Mouse (Mus musculus) heart, embryonic 12.5 days (tissue): ENCODE results near the gene Tox2. TPM values are rescaled to one million over a fixed set of nuclear protein-coding genes. Genes with fewer than 3 reads are reported as not detected.

ENCODE experiments used
- ATAC-seq: fragments of 200-750 bp; cut with Nextera tagmentation; 2 replicates; pipeline ENCODE4 v1.8.0; 2017; ENCODE audit warnings: moderate TSS enrichment, moderate library complexity; ENCODE audit not compliant: insufficient number of reproducible peaks, low FRiP score
- H3K27ac ChIP-seq: fragments of 300-500 bp; sonication (generic); 2 replicates; pipeline ENCODE4 v1.5.1; 2016; ENCODE audit warnings: mild to moderate bottlenecking, moderate library complexity; ENCODE audit not compliant: poor library complexity, severe bottlenecking
- H3K27me3 ChIP-seq: fragments of 300-500 bp; sonication (generic); replicated peaks from 2 replicates; pipeline ENCODE4 v1.6.1; 2016; ENCODE audit warnings: mild to moderate bottlenecking, moderate library complexity
- H3K36me3 ChIP-seq: fragments of 300-500 bp; sonication (generic); 2 replicates; pipeline ENCODE4 v1.6.1; 2016; ENCODE audit warnings: mild to moderate bottlenecking, moderate library complexity
- H3K4me1 ChIP-seq: fragments of 300-500 bp; sonication (generic); replicated peaks from 2 replicates; pipeline ENCODE4 v1.6.1; 2016; ENCODE audit warnings: mild to moderate bottlenecking
- H3K4me2 ChIP-seq: fragments of 300-500 bp; sonication (generic); 2 replicates; pipeline ENCODE4 v1.6.1; 2016; ENCODE audit warnings: mild to moderate bottlenecking, moderate library complexity
- H3K4me3 ChIP-seq: fragments of 300-500 bp; sonication (generic); 2 replicates; pipeline ENCODE4 v1.5.1; 2016; ENCODE audit warnings: mild to moderate bottlenecking
- H3K9ac ChIP-seq: fragments of 300-500 bp; sonication (generic); 2 replicates; pipeline ENCODE4 v1.6.1; 2016; ENCODE audit warnings: mild to moderate bottlenecking, moderate library complexity
- H3K9me3 ChIP-seq: fragments of 300-500 bp; sonication (generic); replicated peaks from 2 replicates; pipeline ENCODE4 v1.6.1; 2016; ENCODE audit warnings: mild to moderate bottlenecking, moderate library complexity
- WGBS: fragments of 180-500 bp; shearing (Covaris S2); methylation state at CpG from one replicate; pipeline ENCODE4 v1.1.7; 2016; 5-methylcytosine and 5-hydroxymethylcytosine counted together
- polyA plus RNA-seq: library from polyadenylated mRNA; unstranded; fragments of >200 nt; fragmentation: Nextera tagmentation; extraction: Ambion mirVana; gene quantifications from 2 replicates; pipeline ENCODE4 v1.2.1, GENCODE M21; 2016

Gene Tox2
- polyA plus RNA-seq, 1 experiment from 2014 or later: 2.4 TPM

GRCm38 (mm10) chr2:163231781-163232534 lies 29.0 kb downstream of the Tox2 start:
- no peaks in the 10 kb centered on the region for H3K4me1 ChIP-seq
- H3K4me3 ChIP-seq: no peak overlapping the region
- no peaks in the 10 kb centered on the region for H3K36me3 ChIP-seq
- no peak overlapping the region for H3K9ac ChIP-seq
- H3K9me3 ChIP-seq: no peaks in the 10 kb centered on the region
- 76% methylated on average over 13 of the region's 13 CpGs for WGBS
- H3K27ac ChIP-seq: no peak overlapping the region
- H3K4me2 ChIP-seq: no peak overlapping the region
- H3K27me3 ChIP-seq: peaks cover 9% of the 10 kb centered on the region; the same call in 1 of the 2 replicates
- ATAC-seq: no peak

GRCm38 (mm10) chr2:163233666-163234065 lies 30.7 kb downstream of the Tox2 start:
- H3K4me3 ChIP-seq: no peak overlapping the region
- H3K27me3 ChIP-seq: peaks cover 6% of the 10 kb centered on the region; the same call in 1 of the 2 replicates
- H3K27ac ChIP-seq: no peak overlapping the region
- no peak overlapping the region for H3K9ac ChIP-seq
- WGBS: 61% methylated on average over 9 of the region's 9 CpGs
- H3K4me2 ChIP-seq: no peak overlapping the region
- no peaks in the 10 kb centered on the region for H3K4me1 ChIP-seq
- ATAC-seq: no peak
- no peaks in the 10 kb centered on the region for H3K36me3 ChIP-seq
- H3K9me3 ChIP-seq: no peaks in the 10 kb centered on the region

DNA sequence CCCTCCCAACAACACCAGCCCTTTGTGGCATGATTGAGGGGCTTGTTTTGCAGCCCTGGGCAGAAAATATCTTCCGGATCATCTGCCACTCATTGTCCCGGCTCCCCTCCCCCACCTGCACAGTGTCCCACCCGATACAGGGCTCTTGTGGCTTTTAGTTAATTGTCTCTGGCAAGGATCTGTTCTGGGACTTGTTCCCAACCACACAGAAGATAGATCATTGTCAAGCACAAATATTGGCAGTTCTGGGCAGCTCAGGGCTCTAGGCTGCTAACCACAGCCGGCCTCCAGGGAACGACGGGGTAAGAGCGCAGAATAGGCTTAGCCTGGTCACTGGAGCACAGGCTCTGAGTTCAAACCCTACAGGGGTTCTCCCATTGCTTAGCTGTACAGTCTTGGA lies 33.1 kb downstream of the Tox2 start:
- peaks cover 6% of the 10 kb centered on the region; the same call in 1 of the 2 replicates for H3K27me3 ChIP-seq
- no peak overlapping the region for H3K4me2 ChIP-seq
- H3K4me1 ChIP-seq: 0 out of 2 replicates have a peak, but pooled peaks cover 11% of the 10 kb centered on the region
- no peak overlapping the region for H3K27ac ChIP-seq
- H3K36me3 ChIP-seq: no peaks in the 10 kb centered on the region
- no peak for ATAC-seq
- no peak overlapping the region for H3K4me3 ChIP-seq
- H3K9me3 ChIP-seq: no peaks in the 10 kb centered on the region
- no peak overlapping the region for H3K9ac ChIP-seq
- WGBS: 63% methylated on average over 7 of the region's 7 CpGs

DNA sequence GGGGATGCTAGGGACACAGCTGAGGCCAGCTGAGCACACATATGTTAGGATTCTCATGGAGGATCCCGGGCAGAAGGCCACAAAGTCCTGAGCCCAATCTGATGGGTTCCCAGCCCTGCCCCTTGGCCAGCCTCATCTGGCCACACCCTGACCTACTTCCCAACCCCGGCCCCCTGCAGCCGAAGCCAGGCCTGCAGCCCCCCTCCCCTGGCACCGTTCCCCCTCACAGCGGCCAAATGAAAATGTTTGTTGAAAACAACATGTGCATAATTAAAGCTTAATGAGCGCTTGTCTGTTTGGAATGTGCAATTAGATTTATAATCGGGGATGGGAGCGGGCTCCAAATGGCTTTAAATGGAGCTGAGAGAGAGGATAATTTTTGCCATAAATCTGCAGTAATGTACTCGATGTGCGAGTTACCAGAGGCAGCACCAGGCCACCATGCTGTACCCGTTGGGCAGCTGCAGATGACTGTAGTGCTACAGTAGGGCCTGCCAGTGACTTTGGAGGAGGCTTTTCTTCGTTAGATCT lies 35.1 kb downstream of the Tox2 start:
- H3K9me3 ChIP-seq: no peaks in the 10 kb centered on the region
- H3K4me1 ChIP-seq: 0 out of 2 replicates have a peak, but pooled peaks cover 11% of the 10 kb centered on the region
- H3K4me3 ChIP-seq: no peak overlapping the region
- 80% methylated on average over 12 of the region's 12 CpGs for whole genome bisulfite sequencing
- H3K27me3 ChIP-seq: peaks cover 6% of the 10 kb centered on the region; the same call in 1 of the 2 replicates
- H3K4me2 ChIP-seq: no peak overlapping the region
- H3K36me3 ChIP-seq: no peaks in the 10 kb centered on the region
- no peak for ATAC-seq
- H3K27ac ChIP-seq: no peak overlapping the region
- no peak overlapping the region for H3K9ac ChIP-seq

DNA sequence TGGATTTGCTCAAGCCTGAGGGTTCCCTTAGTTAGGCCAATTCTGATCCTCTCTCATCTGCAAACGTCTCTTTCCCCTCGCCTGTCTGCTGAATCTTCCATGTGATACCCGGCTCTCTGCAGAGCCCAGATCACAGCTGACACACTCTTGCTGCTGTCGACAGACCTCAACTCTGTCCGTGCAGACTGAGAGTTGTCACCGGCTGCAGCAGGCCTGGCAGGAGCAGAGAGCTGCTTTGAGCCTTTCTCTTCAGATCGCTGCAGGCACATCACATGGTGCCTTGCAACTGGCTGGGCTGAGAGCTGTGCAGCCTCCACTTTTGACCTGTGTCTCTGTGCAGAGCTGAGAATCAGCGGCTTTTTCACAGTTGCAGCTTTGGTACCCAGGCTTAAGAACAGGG lies 37.0 kb downstream of the Tox2 start:
- Histone ChIP-seq H3K27ac (no peak overlapping the region), H3K9ac (no peak overlapping the region), H3K4me3 (no peak overlapping the region), H3K9me3 (no peaks in the 10 kb centered on the region), H3K4me1 (0 out of 2 replicates have a peak, but pooled peaks cover 11% of the 10 kb centered on the region), H3K27me3 (0 out of 2 replicates have a peak, but pooled peaks cover 3% of the 10 kb centered on the region), H3K36me3 (no peaks in the 10 kb centered on the region), H3K4me2 (no peak overlapping the region)
- no peak for ATAC-seq
- 26% methylated on average over 8 of the region's 8 CpGs for WGBS

DNA sequence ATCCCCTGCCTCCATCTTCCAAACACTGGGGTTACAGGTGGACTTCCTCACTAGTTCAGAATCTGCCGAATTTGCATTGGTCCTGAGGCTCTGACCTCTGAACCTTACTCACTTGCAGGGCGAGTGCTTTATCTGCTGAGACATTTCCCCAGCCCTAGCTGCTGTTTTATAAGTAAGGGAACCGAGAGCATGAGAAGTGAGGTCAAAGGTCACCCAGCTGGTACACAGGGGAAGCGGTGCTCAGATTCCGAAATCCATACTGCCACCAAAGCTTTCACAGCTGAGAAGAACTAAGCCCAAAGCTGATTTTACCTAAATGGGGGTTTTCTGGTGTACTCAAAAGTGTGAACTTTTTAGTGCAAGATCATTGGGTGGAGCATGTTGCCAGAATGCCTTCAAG lies 38.9 kb downstream of the Tox2 start:
- 0 out of 2 replicates have a peak, but pooled peaks cover 11% of the 10 kb centered on the region for H3K4me1 ChIP-seq
- ATAC-seq: no peak
- H3K9ac ChIP-seq: no peak overlapping the region
- H3K4me3 ChIP-seq: no peak overlapping the region
- peaks cover 3% of the 10 kb centered on the region; the same call in 1 of the 2 replicates for H3K27me3 ChIP-seq
- 40% methylated on average over 5 of the region's 5 CpGs for WGBS
- no peak overlapping the region for H3K4me2 ChIP-seq
- H3K36me3 ChIP-seq: no peaks in the 10 kb centered on the region
- no peaks in the 10 kb centered on the region for H3K9me3 ChIP-seq
- no peak overlapping the region for H3K27ac ChIP-seq

DNA sequence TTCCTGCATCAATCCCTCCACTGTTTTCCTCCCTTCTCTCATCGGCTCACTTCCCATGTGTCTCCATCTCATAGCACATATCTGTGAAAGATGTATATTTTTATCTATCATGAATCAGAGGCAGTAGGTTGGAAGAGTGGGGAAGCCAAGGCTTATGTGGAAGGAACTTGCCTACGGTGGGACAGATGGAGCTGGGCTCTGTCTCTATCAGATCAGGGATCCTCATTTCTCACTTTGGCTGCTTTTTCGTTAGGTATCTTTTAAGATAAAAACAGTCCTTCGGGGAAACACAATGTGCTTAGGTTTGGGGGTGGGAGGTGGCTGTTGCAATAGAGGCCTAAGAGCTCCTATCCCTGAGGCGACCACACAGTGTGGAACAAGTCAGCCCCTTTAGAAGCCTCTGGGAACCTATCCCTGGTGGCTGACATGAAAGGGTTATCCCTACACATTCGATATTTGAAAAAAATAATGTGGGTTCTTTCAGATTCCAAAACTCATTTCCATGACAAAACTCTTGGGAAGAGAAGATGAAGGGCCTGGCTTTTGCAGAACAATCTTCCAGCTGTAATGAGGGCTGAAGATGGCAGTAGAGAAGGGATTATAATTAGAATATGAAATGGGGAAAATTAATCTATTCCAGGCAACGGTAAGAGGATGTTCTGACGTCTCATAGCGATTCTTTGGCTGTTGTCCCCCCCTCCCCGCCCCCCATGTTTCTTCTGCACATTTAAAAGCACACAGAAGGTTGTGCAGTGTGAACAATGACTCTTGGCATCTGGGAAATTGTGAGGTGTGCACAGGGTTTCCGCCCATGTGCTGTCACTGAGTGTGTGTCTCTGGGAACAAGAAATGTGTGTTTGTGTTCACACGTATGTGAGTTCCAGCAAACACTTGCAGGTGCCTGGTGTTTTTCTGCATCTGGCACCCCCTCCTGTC lies 41.3 kb downstream of the Tox2 start:
- Histone ChIP-seq H3K4me1 (0 out of 2 replicates have a peak, but pooled peaks cover 11% of the 10 kb centered on the region), H3K4me2 (no peak overlapping the region), H3K27me3 (no peaks in the 10 kb centered on the region; the same call in 1 of the 2 replicates), H3K4me3 (no peak overlapping the region), H3K27ac (no peak overlapping the region), H3K36me3 (no peaks in the 10 kb centered on the region), H3K9me3 (no peaks in the 10 kb centered on the region), H3K9ac (no peak overlapping the region)
- 78% methylated on average over 12 of the region's 12 CpGs for WGBS
- ATAC-seq: no peak

DNA sequence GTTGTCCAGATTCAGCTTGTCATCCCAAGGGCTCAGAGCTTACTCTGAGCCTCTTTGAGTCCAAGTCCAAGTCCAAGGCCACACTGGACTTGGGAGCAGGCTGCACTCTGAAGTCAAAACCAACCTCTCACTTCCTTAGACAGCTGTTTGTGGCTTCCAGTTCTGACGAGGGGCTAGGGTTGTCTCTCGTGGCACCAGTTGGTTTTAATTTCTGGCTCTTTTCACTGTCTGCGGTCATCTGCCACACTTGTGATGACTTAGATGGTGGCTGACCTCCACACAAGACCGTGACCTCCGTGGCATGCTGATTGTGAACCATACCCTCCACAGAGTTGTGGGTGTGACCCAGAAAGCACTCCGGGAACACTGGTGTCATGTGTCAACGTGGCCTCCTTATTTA lies 46.0 kb downstream of the Tox2 start:
- Histone ChIP-seq H3K9me3 (no peaks in the 10 kb centered on the region), H3K27ac (no peak overlapping the region), H3K4me1 (no peaks in the 10 kb centered on the region), H3K36me3 (no peaks in the 10 kb centered on the region), H3K4me2 (no peak overlapping the region), H3K27me3 (no peaks in the 10 kb centered on the region; the same call in 1 of the 2 replicates), H3K9ac (no peak overlapping the region), H3K4me3 (no peak overlapping the region)
- WGBS: 74% methylated on average over 7 of the region's 7 CpGs
- ATAC-seq: no peak

GRCm38 (mm10) chr2:163252645-163253044 lies 49.7 kb downstream of the Tox2 start:
- ATAC-seq: no peak

DNA sequence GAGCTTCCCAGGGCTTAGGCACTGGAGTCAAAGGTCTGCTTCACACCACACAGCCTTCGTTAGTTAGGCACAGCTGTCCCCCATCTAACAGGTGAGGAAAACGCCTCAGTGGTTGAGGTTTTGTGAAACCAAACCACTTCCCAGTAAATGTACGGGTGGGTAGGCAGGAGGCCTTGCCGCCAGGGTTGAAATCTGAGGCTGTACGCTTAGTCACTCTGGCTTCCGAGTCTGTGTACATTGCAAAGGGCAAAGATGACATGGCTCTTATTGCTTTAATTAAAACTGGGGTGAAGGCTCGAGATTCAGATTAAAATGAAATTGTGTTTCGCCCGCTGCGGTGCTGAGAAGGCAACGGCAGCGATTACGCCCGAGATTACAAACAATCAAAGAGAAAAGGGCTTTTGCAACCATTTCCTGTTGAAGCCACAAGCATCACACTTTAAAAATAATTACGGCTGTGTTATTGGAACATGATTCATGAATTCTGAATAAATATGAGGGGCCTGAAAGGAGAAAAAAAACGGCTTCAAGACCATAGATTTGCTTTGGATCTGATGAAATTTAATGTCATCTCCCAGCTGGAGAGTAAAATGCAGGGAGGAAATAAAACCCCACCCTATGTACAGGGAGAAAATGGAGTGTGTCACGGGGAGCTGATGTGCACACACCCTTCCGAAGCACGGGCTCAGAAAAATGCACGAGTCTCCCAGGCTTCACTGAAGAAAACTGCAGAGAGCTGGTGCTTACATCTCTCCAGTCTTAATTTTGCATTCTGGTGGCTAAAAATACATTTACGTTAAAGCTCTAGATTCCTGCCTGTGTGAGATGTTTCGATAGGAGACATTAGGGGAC lies 50.5 kb downstream of the Tox2 start:
- Histone ChIP-seq H3K4me2 (no peak overlapping the region), H3K9me3 (no peaks in the 10 kb centered on the region), H3K9ac (no peak overlapping the region), H3K36me3 (no peaks in the 10 kb centered on the region), H3K4me1 (no peaks in the 10 kb centered on the region), H3K27ac (no peak overlapping the region), H3K27me3 (no peaks in the 10 kb centered on the region), H3K4me3 (no peak overlapping the region)
- ATAC-seq: no peak
- WGBS: 79% methylated on average over 22 of the region's 22 CpGs

More at GRCm38 (mm10) chr2:163252645-163253044, 49.7 kb downstream of the Tox2 start:
- WGBS: 92% methylated on average over 2 of the region's 2 CpGs
- Histone ChIP-seq H3K36me3 (no peaks in the 10 kb centered on the region), H3K9ac (no peak overlapping the region), H3K27me3 (no peaks in the 10 kb centered on the region), H3K27ac (no peak overlapping the region), H3K4me2 (no peak overlapping the region), H3K9me3 (no peaks in the 10 kb centered on the region), H3K4me1 (no peaks in the 10 kb centered on the region), H3K4me3 (no peak overlapping the region)
